Mouse (Mus musculus): Measurements from ENCODE around the gene Rnf7. TPM values are rescaled to one million over a fixed set of nuclear protein-coding genes. Genes with fewer than 3 reads are reported as not detected.
"Not testable (repeated sequence)": the region's sequence is repeated elsewhere in the genome, so short reads cannot be mapped to it uniquely, and the experiment has no call there.

The Rnf7 gene
- polyA plus RNA-seq, 1 experiment from 2014 or later, result 209 TPM

DNA sequence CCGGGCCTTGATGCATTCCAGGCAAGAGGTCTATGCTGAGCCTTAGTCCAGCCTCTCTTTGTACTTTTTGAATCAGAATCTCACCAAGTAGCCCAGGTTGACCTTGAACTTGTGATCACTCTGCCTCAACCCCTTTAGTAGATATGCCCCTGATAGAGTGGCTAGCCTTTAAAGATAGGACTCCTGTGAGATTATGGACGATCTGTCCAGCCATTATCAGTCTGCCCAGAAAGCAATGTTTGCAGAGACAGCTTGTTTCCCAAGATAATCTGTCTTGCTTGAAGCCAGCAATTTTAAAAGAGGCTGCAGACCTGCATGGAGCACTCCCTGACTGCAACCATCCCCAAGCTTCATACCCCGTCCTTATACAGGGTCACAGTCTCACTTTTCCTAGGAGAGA, 4.6 kb upstream of the Rnf7 start:
- Histone ChIP-seq H3K4me3 (ENCODE audit: low read length) (no peak overlapping the region), H3K9ac (ENCODE audit: low read depth, low read length) (no peak overlapping the region), H3K27me3 (replicated peaks; ENCODE audit: control insufficient read depth, insufficient read depth, low read length) (no peaks in the 10 kb centered on the region), H3K9me3 (ENCODE audit: control insufficient read depth, low read length) (no peaks in the 10 kb centered on the region), H3K4me2 (ENCODE audit: low read length) (no peak overlapping the region), H3K27ac (ENCODE audit: low read depth, low read length) (no peak overlapping the region), H3K36me3 (ENCODE audit: control insufficient read depth, insufficient read depth, low read length) (no peaks in the 10 kb centered on the region), H3K4me1 (ENCODE audit: control insufficient read depth, insufficient read depth, low read depth, low read length) (no peaks in the 10 kb centered on the region)
- ATAC-seq, result no peak
- WGBS, result 73% methylated on average over 3 of the region's 3 CpGs

DNA sequence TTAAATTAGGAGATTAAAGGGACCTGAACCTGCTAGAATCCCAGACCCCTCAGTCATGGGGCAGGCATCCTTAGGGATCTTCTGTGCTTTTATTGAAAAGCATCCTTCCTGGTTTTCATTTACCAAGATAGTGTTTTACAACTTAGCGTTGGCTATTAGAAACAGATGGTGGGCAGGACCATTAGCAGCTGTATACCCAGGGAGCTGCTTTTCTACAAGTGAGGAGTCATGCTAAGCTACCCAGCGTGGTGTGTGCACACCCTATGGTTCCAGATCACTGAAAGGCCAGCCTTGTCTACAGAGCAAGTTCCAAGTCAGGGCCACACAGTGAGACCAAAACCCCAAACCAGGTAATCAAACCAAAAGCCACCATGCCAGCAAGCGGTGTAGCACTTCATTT, 6.1 kb downstream of the Rnf7 start:
- no peak overlapping the region for H3K4me2 ChIP-seq (ENCODE audit: low read length)
- H3K9ac ChIP-seq (ENCODE audit: low read depth, low read length), result no peak overlapping the region
- peaks cover 11% of the 10 kb centered on the region for H3K4me1 ChIP-seq (ENCODE audit: control insufficient read depth, insufficient read depth, low read depth, low read length)
- WGBS, result 75% methylated on average over 3 of the region's 3 CpGs
- H3K36me3 ChIP-seq (ENCODE audit: control insufficient read depth, insufficient read depth, low read length), result peaks cover 14% of the 10 kb centered on the region
- no peak overlapping the region for H3K4me3 ChIP-seq (ENCODE audit: low read length)
- no peaks in the 10 kb centered on the region for H3K27me3 ChIP-seq (replicated peaks; ENCODE audit: control insufficient read depth, insufficient read depth, low read length)
- H3K9me3 ChIP-seq (ENCODE audit: control insufficient read depth, low read length), result no peaks in the 10 kb centered on the region
- H3K27ac ChIP-seq (ENCODE audit: low read depth, low read length), result no peak overlapping the region
- ATAC-seq, result no peak

DNA sequence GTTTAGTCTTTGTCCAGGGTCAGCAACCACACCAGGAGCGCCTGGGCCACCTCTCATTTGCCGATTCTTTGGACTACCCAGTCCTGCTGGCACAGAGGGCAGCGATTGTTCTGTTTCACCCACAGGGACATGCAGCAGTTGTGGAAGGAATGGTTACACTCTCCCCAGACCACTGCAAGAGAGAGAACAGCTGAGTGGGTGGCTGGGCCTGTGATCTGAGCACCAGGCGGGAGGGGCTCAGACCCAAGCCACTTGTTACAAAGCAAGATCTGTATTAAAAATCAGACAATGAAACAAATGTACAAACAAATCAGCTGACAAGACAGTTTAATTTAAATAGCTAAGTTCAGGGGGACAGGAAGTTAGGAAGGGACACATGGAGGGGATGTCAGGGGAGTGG, 6.8 kb downstream of the Rnf7 start:
- H3K9me3 ChIP-seq (ENCODE audit: control insufficient read depth, low read length); H3K4me2 ChIP-seq (ENCODE audit: low read length); H3K4me1 ChIP-seq (ENCODE audit: control insufficient read depth, insufficient read depth, low read depth, low read length); H3K27ac ChIP-seq (ENCODE audit: low read depth, low read length); H3K9ac ChIP-seq (ENCODE audit: low read depth, low read length); H3K27me3 ChIP-seq (replicated peaks; ENCODE audit: control insufficient read depth, insufficient read depth, low read length); ATAC-seq; H3K4me3 ChIP-seq (ENCODE audit: low read length): not testable (repeated sequence)
- H3K36me3 ChIP-seq (ENCODE audit: control insufficient read depth, insufficient read depth, low read length), result peaks cover 14% of the 10 kb centered on the region
- WGBS, result 82% methylated on average over 4 of the region's 4 CpGs

DNA sequence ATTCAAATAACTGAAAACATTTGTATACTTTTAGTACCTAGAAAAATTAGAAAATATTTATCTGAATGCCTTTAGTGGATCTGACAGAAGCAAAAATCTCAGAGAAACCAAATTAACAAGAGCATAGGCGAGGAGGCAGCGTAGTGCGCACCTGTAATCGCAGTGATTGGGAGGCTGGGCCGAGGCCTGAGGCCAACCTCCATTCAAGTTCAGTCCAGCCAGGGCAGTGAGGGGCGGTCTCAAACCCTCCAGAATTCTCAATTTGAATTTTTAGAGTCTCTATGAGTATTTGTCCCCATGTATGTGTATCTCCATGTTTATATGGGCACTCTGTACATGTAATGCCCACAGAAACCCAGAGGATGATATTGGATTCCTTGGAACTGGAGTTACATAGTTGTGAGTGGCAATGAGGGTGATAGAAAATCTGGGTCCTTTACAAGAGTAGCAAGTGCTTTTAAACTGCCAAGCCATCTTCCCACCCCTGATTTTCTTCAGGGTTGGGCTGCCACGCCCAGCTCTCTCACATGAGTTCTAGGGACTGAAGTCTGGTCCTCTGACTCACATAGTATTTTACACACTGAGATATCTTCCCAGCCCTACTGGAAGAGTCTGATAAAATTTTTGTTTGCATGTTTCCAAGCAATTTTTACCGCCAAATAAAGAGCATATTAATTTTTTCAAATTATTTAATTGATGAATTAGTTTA, 8.1 kb downstream of the Rnf7 start:
- 93% methylated on average over 8 of the region's 8 CpGs for WGBS
- Histone ChIP-seq H3K4me2 (ENCODE audit: low read length) (no peak overlapping the region), H3K4me1 (ENCODE audit: control insufficient read depth, insufficient read depth, low read depth, low read length) (no peaks in the 10 kb centered on the region), H3K9ac (ENCODE audit: low read depth, low read length) (no peak overlapping the region), H3K27me3 (replicated peaks; ENCODE audit: control insufficient read depth, insufficient read depth, low read length) (no peaks in the 10 kb centered on the region), H3K36me3 (ENCODE audit: control insufficient read depth, insufficient read depth, low read length) (peaks cover 14% of the 10 kb centered on the region), H3K27ac (ENCODE audit: low read depth, low read length) (no peak overlapping the region), H3K4me3 (ENCODE audit: low read length) (no peak overlapping the region), H3K9me3 (ENCODE audit: control insufficient read depth, low read length) (no peaks in the 10 kb centered on the region)
- no peak for ATAC-seq

DNA sequence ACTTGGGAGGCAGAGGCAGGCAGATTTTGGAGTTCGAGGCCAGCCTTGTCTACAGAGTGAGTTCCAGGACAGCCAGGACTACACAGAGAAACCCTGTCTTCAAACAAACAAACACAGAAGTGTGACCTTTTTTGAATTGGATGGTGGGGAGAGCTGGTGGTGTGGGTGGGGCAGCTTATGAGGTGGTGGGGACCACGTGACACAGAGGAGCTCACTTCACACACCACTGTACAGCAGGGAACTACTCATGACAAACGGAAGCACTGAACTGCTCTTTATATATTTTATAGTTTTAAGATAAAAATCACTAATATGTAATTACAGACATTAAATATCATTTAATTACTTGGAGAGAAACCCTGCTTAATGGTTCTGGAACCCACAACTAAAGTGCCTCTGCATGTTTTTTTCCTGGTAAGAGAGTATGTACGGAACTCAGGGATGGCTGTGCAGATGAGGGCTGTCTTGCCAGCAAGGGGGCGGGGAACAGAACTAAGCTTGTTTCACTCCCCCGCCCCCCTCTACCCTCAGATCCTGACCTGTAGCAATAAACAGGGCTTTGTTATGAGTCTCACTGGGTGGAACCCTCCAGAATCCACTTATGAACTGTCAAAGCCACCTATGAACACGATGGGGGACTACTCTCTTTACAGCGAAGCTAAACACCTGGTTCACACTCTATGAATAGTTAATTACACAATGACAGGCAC, 8.8 kb downstream of the Rnf7 start:
- WGBS, result 73% methylated on average over 8 of the region's 8 CpGs
- no peak overlapping the region for H3K27ac ChIP-seq (ENCODE audit: low read depth, low read length)
- H3K36me3 ChIP-seq (ENCODE audit: control insufficient read depth, insufficient read depth, low read length), result peaks cover 14% of the 10 kb centered on the region
- no peak overlapping the region for H3K4me3 ChIP-seq (ENCODE audit: low read length)
- H3K4me1 ChIP-seq (ENCODE audit: control insufficient read depth, insufficient read depth, low read depth, low read length), result no peaks in the 10 kb centered on the region
- no peak overlapping the region for H3K4me2 ChIP-seq (ENCODE audit: low read length)
- H3K9ac ChIP-seq (ENCODE audit: low read depth, low read length), result no peak overlapping the region
- ATAC-seq, result no peak; the same call in 1 of the 2 replicates
- H3K9me3 ChIP-seq (ENCODE audit: control insufficient read depth, low read length), result no peaks in the 10 kb centered on the region
- H3K27me3 ChIP-seq (replicated peaks; ENCODE audit: control insufficient read depth, insufficient read depth, low read length), result no peaks in the 10 kb centered on the region

DNA sequence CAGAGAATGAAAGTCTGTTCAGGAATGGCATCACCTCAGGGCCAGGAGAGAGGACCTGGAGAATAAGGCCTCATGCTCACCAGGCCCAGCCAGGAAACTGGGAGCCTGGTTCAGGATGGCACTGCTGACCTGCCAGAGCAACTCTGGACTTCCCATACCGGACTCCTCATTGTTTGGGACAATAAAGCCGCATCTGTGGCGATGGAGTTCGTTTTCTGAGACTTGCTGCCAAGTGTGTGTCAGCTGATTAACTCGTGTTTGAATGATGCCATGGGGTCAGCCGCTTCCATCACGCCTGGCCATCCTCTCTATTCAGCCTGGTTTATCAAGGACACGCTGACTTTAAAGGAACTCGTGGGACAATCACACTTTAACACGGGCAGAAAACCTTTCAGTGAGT, 14.8 kb downstream of the Rnf7 start:
- 55% methylated on average over 10 of the region's 10 CpGs for WGBS
- Histone ChIP-seq H3K4me3 (ENCODE audit: low read length) (no peak overlapping the region), H3K4me1 (ENCODE audit: control insufficient read depth, insufficient read depth, low read depth, low read length) (no peaks in the 10 kb centered on the region)

DNA sequence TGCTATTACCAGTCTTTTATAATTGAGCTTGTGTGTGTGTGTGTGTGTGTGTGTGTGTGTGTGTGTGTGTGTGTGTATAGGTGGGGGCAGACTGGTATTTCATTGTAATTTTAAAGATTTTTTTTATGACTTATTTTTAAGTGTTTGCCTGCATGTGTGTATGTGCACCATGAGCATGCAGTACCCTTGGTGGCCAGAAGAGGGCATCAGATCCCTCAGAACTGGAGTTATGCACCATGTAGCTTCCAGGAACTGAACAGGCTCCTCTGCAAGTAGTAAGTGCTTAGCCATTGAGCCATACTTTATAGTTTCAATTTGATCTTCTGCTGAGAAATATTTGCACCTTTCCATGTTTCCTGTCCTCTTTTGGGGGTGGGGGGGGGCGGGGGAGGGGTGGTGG, 16.9 kb downstream of the Rnf7 start:
- ATAC-seq, result no peak
- Histone ChIP-seq H3K4me3 (ENCODE audit: low read length) (no peak overlapping the region), H3K9ac (ENCODE audit: low read depth, low read length) (no peak overlapping the region), H3K4me1 (ENCODE audit: control insufficient read depth, insufficient read depth, low read depth, low read length) (no peaks in the 10 kb centered on the region), H3K27me3 (replicated peaks; ENCODE audit: control insufficient read depth, insufficient read depth, low read length) (no peaks in the 10 kb centered on the region), H3K36me3 (ENCODE audit: control insufficient read depth, insufficient read depth, low read length) (no peaks in the 10 kb centered on the region), H3K4me2 (ENCODE audit: low read length) (no peak overlapping the region), H3K9me3 (ENCODE audit: control insufficient read depth, low read length) (peaks cover 2% of the 10 kb centered on the region; the same call in 1 of the 2 replicates), H3K27ac (ENCODE audit: low read depth, low read length) (no peak overlapping the region)
- 64% methylated on average over 1 of the region's 1 CpGs for WGBS

More for the DNA sequence above, 14.8 kb downstream of the Rnf7 start:
- ATAC-seq, result no peak
- H3K27me3 ChIP-seq (replicated peaks; ENCODE audit: control insufficient read depth, insufficient read depth, low read length), result no peaks in the 10 kb centered on the region
- no peak overlapping the region for H3K9ac ChIP-seq (ENCODE audit: low read depth, low read length)
- H3K27ac ChIP-seq (ENCODE audit: low read depth, low read length), result no peak overlapping the region
- H3K36me3 ChIP-seq (ENCODE audit: control insufficient read depth, insufficient read depth, low read length), result peaks cover 4% of the 10 kb centered on the region; the same call in 1 of the 2 replicates
- H3K4me2 ChIP-seq (ENCODE audit: low read length), result no peak overlapping the region
- H3K9me3 ChIP-seq (ENCODE audit: control insufficient read depth, low read length), result peaks cover 2% of the 10 kb centered on the region; the same call in 1 of the 2 replicates

DNA sequence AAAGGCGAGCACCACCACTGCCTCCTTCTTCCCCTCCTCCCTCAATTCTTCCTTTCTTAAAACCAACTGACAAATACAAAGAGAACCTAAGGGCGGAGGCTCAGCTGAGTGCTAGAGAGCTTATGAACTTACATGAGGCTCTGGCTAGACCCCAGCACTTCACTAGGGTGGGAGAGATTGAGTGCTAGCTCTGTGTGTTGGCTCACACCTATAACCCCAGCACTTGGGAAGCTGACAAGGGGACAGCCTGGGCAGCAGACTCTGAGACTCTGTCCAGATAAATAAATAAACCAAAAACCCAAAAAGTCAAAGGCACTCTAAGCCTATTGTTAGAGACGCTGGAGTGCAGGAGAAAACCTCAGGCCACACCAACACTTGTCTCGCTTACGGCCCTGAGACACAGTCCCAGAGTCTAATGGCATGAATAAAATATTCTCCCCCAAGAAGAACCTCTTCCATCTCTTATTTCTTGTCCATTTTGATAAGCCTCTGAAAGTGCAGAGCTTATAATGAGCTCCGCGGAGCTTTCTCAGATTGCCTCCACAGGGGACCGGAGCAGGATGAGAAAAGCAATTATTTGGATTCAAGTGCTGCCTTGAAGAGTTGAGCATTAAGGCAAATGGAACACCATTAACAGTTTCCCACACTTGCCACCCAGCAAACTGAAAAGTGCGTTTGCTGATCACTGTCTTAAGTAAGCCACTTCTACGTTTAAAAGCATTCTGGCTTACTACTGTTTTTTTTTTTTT, 18.2 kb downstream of the Rnf7 start:
- H3K27ac ChIP-seq (ENCODE audit: low read depth, low read length), result no peak overlapping the region
- no peaks in the 10 kb centered on the region for H3K27me3 ChIP-seq (replicated peaks; ENCODE audit: control insufficient read depth, insufficient read depth, low read length)
- H3K4me3 ChIP-seq (ENCODE audit: low read length), result no peak overlapping the region
- ATAC-seq, result peak; percentile 56
- no peak overlapping the region for H3K4me2 ChIP-seq (ENCODE audit: low read length)
- H3K9ac ChIP-seq (ENCODE audit: low read depth, low read length), result no peak overlapping the region
- no peaks in the 10 kb centered on the region for H3K36me3 ChIP-seq (ENCODE audit: control insufficient read depth, insufficient read depth, low read length)
- H3K9me3 ChIP-seq (ENCODE audit: control insufficient read depth, low read length), result peaks cover 2% of the 10 kb centered on the region; the same call in 1 of the 2 replicates
- no peaks in the 10 kb centered on the region for H3K4me1 ChIP-seq (ENCODE audit: control insufficient read depth, insufficient read depth, low read depth, low read length)
- WGBS, result 71% methylated on average over 10 of the region's 10 CpGs

DNA sequence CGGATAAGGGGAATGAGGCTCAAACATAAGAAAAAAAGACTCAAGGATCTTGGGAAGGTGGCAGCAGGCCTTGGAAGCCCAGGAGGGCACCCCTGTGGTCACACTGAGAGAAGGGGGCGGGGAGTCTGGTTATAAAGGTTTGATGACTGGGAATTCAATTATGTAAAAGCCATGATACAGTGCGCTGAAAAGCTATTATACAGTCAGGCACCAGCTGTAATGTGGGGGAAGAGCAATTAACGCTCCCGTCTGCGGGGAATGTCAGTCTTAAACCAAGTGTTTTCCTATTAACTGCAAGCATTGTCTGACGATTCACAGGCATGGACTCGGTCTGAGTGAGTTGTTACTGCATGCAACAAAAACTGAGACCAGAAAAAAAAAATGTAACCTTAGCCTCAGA, 22.9 kb downstream of the Rnf7 start:
- H3K4me1 ChIP-seq (ENCODE audit: control insufficient read depth, insufficient read depth, low read depth, low read length), result no peaks in the 10 kb centered on the region
- no peaks in the 10 kb centered on the region for H3K36me3 ChIP-seq (ENCODE audit: control insufficient read depth, insufficient read depth, low read length)
- WGBS, result 42% methylated on average over 8 of the region's 8 CpGs
- H3K9me3 ChIP-seq (ENCODE audit: control insufficient read depth, low read length), result no peaks in the 10 kb centered on the region
- no peak overlapping the region for H3K9ac ChIP-seq (ENCODE audit: low read depth, low read length)
- H3K27me3 ChIP-seq (replicated peaks; ENCODE audit: control insufficient read depth, insufficient read depth, low read length), result no peaks in the 10 kb centered on the region
- H3K4me3 ChIP-seq (ENCODE audit: low read length), result no peak overlapping the region
- no peak overlapping the region for H3K27ac ChIP-seq (ENCODE audit: low read depth, low read length)
- no peak overlapping the region for H3K4me2 ChIP-seq (ENCODE audit: low read length)
- ATAC-seq, result no peak

Data from hindbrain, embryonic 16.5 days (tissue).